Mouse (Mus musculus) T-helper 2 cell (primary cell): ENCODE data around the gene Eps15l1.

Experiments used
- in situ Hi-C: fragments of 300-600 bp; cut with MboI, MseI; formaldehyde crosslinking; loops from one replicate; pipeline ENCODE4 v1.15.1; 2025; ENCODE audit warnings: high pct_unique_total_duplicates

Eps15l1 gene

GRCm38 (mm10) chr8:72351405-72352005 is 69.8 kb downstream of the Eps15l1 start:
- in situ Hi-C loops, result no loop called here

- in situ Hi-C loops, result no loop called here
Measured at GRCm38 (mm10) chr8:72350727-72351126, 70.5 kb downstream of the Eps15l1 start.

GRCm38 (mm10) chr8:72349838-72350237 is 71.4 kb downstream of the Eps15l1 start:
- in situ Hi-C loops, result no loop called here

GRCm38 (mm10) chr8:72348956-72349355 is 72.3 kb downstream of the Eps15l1 start:
- in situ Hi-C loops, result no loop called here

- in situ Hi-C loops, result no loop called here
Measured at GRCm38 (mm10) chr8:72348114-72348513, 73.1 kb downstream of the Eps15l1 start.

- in situ Hi-C loops, result no loop called here
Measured at GRCm38 (mm10) chr8:72347553-72347952, 73.7 kb downstream of the Eps15l1 start.

- in situ Hi-C loops, result no loop called here
Measured at GRCm38 (mm10) chr8:72343725-72344124, 77.5 kb downstream of the Eps15l1 start.

- in situ Hi-C loops, result no loop called here
Measured at GRCm38 (mm10) chr8:72342556-72343300, 78.5 kb downstream of the Eps15l1 start.

- in situ Hi-C loops, result no loop called here
Measured at GRCm38 (mm10) chr8:72337034-72337433, 84.2 kb downstream of the Eps15l1 start.

GRCm38 (mm10) chr8:72336273-72336672 is 85.0 kb downstream of the Eps15l1 start:
- in situ Hi-C loops, result no loop called here

GRCm38 (mm10) chr8:72334144-72334641 is 87.1 kb downstream of the Eps15l1 start:
- in situ Hi-C loops, result no loop called here

- in situ Hi-C loops, result no loop called here
Measured at GRCm38 (mm10) chr8:72333429-72334143, 87.7 kb downstream of the Eps15l1 start.

GRCm38 (mm10) chr8:72331631-72332030 is 89.6 kb downstream of the Eps15l1 start:
- in situ Hi-C loops, result no loop called here

- in situ Hi-C loops, result no loop called here
Measured at GRCm38 (mm10) chr8:72330806-72331516, 90.3 kb downstream of the Eps15l1 start.

- in situ Hi-C loops, result no loop called here
Measured at GRCm38 (mm10) chr8:72329116-72329515, 92.1 kb downstream of the Eps15l1 start.

- in situ Hi-C loops, result no loop called here
Measured at GRCm38 (mm10) chr8:72324708-72325107, 96.6 kb downstream of the Eps15l1 start.

- in situ Hi-C loops, result no loop called here
Measured at GRCm38 (mm10) chr8:72324036-72324706, 97.1 kb downstream of the Eps15l1 start.

GRCm38 (mm10) chr8:72323131-72323725 is 98.0 kb downstream of the Eps15l1 start:
- in situ Hi-C loops, result no loop called here

GRCm38 (mm10) chr8:72322471-72322889 is 98.8 kb downstream of the Eps15l1 start:
- in situ Hi-C loops, result no loop called here

- in situ Hi-C loops, result no loop called here
Measured at GRCm38 (mm10) chr8:72321635-72322441, 99.4 kb downstream of the Eps15l1 start.
